Mouse (Mus musculus) left cerebral cortex, postnatal 25 days (tissue): Measurements from ENCODE around the gene Tlr4. TPM values are rescaled to one million over a fixed set of nuclear protein-coding genes. Genes with fewer than 3 reads are reported as not detected.

ENCODE experiments used
- DNase-seq, 2 experiments: peaks; one replicate each; pipeline ENCODE4 v3.0.0; 2022; ENCODE audit warnings: low spot score in 2 of 2, mixed read lengths in 1 of 2
- intact Hi-C: fragments of 180-260 bp; cut with DNase I; formaldehyde crosslinking; loops from one replicate; pipeline ENCODE4 v1.15.1; 2025
- total RNA-seq, 2 experiments: library from RNA; stranded (reverse); gene quantifications; 2 replicates each; pipeline ENCODE4 v1.2.3; 2021

The Tlr4 gene
- 1 to 10 TPM; 2.7 to 2.8 TPM for total RNA-seq

DNA sequence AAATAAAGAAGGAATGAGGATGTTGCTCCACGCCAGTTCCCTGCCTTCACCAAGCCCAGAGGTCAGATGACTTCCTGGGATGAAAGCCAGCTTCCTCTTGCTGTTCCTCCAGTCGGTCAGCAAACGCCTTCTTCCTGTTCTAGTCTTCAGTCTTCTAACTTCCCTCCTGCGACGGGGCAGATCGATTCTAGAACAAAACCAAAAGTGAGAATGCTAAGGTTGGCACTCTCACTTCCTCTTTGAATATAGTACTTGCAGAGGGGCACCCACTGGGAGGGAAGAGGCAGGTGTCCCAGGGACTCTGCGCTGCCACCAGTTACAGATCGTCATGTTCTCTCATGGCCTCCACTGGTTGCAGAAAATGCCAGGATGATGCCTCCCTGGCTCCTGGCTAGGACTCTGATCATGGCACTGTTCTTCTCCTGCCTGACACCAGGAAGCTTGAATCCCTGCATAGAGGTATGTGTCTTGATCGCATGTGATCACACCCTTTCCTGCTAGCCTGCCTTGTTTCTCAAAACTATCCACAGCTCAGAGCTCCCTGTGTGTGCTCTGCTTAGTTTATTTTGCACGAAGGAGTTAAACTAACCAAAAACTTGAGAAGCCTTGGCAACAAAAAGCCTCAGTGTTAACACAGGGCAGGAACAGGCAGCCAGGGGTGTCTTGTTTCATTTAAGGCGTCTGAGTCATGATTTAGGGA, at the start of gene Tlr4:
Gene Tlr4 (plus strand): TSS at position 122 of the 700 bp plus-strand sequence.
- DNase-seq, result peak; percentile 37 to 63
- intact Hi-C loops, result no loop called here

GRCm38 (mm10) chr4:66794283-66794682, 33.1 kb upstream of the Tlr4 start:
- intact Hi-C loops, result no loop called here
- no peak for DNase-seq

- DNase-seq, result no peak
Observed at GRCm38 (mm10) chr4:66796683-66797082, 30.7 kb upstream of the Tlr4 start.

GRCm38 (mm10) chr4:66804552-66805301, 22.7 kb upstream of the Tlr4 start:
- DNase-seq, result no peak
- intact Hi-C loops, result no loop called here

More at GRCm38 (mm10) chr4:66796683-66797082, 30.7 kb upstream of the Tlr4 start:
- intact Hi-C loops, result no loop called here

GRCm38 (mm10) chr4:66805747-66806146, 21.6 kb upstream of the Tlr4 start:
- intact Hi-C loops, result no loop called here
- no peak for DNase-seq

DNA sequence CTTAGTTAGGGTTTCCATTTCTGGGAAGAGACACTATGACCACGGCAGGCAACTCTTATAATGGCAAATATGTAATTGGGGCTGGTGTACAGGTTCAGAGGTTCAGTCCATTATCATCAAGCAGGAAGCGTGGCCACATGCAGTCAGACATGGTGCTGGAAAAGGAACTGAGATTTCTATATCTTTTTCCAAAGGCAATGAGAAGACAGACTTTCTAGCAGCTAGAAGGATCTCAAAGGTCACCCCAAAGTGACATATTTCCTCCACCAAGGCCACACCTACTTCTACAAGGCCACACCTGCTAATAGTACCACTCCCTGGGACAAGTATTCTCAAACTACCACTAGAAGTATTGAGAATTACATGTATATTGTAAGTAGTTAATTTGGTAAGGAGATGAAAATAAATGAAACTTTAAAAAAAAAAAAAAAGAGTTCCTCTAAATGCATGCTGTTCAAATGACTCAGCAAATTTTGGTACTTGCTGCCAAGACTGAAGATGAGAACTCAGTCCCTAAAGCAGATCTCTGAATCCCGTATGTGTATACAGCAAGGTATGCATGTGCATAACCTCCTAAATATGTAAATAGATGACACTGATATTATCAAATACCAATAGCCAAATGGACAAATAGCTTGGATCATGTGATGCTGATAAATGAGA, 10.9 kb upstream of the Tlr4 start:
- DNase-seq, result no peak
- intact Hi-C loops, result no loop called here

DNA sequence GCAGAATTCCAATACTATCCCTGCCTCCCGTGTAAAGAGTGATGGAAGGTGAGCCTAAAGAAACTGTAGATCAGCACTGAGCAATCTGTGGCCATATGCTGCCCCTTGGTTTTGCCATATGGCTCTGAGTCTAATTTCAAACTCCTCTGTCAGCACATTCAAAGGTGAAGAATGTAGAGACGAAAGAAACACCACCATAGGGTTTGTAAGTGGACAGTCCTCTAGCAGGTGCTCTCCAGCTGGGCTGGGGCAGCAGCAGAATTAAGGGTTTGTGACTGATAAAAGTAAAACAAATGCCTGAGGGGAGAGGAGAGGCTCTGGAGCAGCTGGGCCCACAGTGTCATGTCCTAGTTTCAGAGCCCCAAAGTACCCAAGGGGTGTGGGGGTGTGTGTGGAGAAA, 6.2 kb upstream of the Tlr4 start:
- no peak for DNase-seq
- intact Hi-C loops, result no loop called here

DNA sequence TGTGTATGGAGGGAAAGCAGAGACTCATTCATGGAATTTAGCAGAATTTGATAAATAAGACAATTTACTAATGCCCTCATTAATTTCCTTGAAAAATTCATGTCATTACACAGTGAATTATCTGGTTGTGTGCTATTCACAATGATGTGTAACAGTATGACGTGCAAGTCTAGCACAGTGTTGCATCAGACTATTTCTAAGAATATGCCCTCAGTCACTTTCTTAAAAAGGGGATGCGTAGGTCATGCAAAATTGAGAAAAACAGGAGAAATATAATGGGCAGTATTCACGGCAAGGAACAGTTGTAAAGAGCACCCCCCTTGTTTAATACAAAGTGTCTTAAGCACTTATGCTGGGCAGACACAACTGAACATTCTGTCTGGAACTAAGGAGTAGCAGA, 5.6 kb upstream of the Tlr4 start:
- DNase-seq, result no peak
- intact Hi-C loops, result no loop called here

- DNase-seq, result no peak
- intact Hi-C loops, result no loop called here
Observed at GRCm38 (mm10) chr4:66828163-66828668, 832 bp downstream of the Tlr4 start.

GRCm38 (mm10) chr4:66828686-66829085, 1.3 kb downstream of the Tlr4 start:
- intact Hi-C loops, result no loop called here
- DNase-seq, result no peak

DNA sequence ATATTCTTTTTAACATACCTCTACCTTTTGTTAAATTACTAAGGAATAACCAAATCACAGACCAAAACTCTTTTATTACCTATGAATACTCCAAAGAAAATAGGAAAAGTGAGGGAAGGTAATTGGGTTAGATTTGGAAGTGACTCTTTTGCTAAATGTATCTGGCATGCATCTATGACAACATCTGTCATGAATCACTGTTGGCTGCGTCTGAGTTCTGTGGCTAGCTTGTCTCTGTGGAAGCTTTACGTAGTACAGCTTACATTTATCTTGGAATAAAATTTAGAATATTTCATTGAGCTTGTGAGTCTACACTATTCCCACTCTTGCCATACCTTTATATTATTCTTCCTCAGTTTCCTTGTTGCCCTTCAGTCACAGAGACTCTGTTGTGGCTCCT, 10.7 kb downstream of the Tlr4 start:
- no peak for DNase-seq

DNA sequence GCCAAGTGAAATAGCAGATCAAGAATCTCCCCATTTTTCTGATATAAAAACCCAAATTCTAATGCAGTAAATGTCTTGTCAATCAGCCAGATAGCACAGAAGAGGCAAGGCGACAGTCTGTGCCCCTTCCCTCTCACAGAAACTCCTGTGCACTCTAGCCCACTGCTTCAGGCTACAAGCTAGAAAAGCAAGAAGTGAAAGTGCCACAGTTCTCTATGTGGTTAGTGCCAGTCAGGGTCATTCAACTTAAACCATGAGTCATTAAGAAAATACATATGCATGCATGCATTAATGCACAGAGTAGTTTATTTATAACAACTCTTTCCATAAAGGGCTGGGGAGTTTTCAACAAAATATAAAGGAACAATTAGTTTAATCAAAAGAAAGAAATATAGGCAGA, 15.9 kb downstream of the Tlr4 start:
- intact Hi-C loops, result no loop called here
- DNase-seq, result no peak

More for the DNA sequence above, 10.7 kb downstream of the Tlr4 start:
- intact Hi-C loops, result no loop called here

DNA sequence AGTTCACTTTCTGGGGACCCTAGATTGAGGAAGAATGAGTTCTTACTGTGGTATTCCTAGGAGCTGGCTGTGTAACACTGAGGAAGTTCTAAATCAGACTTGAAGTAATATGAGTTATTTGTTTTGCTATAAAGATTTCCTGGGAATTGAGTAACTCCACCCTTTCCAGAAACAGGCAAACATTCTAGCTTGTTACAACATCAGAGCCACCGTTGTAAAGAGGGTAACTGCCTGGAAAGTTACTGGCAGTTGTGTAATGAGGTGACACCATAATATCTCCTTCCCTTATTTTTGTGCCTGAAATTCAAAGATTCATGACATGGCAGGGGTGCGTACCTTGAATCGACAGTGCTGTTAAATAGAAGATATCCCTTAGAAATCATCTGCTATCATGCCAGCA, 24.6 kb downstream of the Tlr4 start:
- intact Hi-C loops, result no loop called here
- DNase-seq, result no peak

- no peak for DNase-seq
- intact Hi-C loops, result no loop called here
Observed at GRCm38 (mm10) chr4:66856992-66857391, 29.6 kb downstream of the Tlr4 start.

- peak in 1 of 2 experiments; percentile 37 for DNase-seq
- intact Hi-C loops, result no loop called here
Observed at GRCm38 (mm10) chr4:66869919-66870318, 42.5 kb downstream of the Tlr4 start.

- intact Hi-C loops, result no loop called here
- no peak for DNase-seq
Observed at GRCm38 (mm10) chr4:66872026-66872425, 44.6 kb downstream of the Tlr4 start.

- no peak for DNase-seq
- intact Hi-C loops, result no loop called here
Observed at GRCm38 (mm10) chr4:66873342-66873741, 46.0 kb downstream of the Tlr4 start.

DNA sequence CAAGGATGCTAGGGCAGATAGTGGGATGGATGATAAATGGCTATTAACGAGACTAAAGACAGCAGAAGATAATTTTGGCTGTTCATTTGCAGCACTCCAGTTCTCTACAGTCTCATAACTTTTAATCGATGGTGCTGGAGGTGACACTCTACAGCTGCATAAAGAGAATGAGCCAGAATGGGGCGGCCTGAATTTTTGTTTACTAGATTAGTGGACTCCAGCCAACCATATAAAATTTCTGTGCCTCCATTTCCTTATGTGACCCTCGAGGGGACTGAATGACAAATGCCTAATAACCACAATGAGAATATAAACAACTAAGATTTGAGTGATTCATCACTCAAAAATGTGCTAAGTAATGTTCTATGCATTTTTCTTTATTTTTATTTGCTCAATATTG, 48.4 kb downstream of the Tlr4 start:
- no peak for DNase-seq
- intact Hi-C loops, result no loop called here

- no peak for DNase-seq
Observed at GRCm38 (mm10) chr4:66877609-66878008, 50.2 kb downstream of the Tlr4 start.

GRCm38 (mm10) chr4:66881496-66881895, 54.1 kb downstream of the Tlr4 start:
- intact Hi-C loops, result no loop called here

More at GRCm38 (mm10) chr4:66877609-66878008, 50.2 kb downstream of the Tlr4 start:
- intact Hi-C loops, result no loop called here

More at GRCm38 (mm10) chr4:66881496-66881895, 54.1 kb downstream of the Tlr4 start:
- no peak for DNase-seq
